Mouse (Mus musculus): Measurements from ENCODE around the gene Gpr156. TPM values are rescaled to one million over a fixed set of nuclear protein-coding genes. Genes with fewer than 3 reads are reported as not detected.

Gpr156 gene
- under 1 TPM; 0.65 to 0.76 TPM for total RNA-seq (2021)

DNA sequence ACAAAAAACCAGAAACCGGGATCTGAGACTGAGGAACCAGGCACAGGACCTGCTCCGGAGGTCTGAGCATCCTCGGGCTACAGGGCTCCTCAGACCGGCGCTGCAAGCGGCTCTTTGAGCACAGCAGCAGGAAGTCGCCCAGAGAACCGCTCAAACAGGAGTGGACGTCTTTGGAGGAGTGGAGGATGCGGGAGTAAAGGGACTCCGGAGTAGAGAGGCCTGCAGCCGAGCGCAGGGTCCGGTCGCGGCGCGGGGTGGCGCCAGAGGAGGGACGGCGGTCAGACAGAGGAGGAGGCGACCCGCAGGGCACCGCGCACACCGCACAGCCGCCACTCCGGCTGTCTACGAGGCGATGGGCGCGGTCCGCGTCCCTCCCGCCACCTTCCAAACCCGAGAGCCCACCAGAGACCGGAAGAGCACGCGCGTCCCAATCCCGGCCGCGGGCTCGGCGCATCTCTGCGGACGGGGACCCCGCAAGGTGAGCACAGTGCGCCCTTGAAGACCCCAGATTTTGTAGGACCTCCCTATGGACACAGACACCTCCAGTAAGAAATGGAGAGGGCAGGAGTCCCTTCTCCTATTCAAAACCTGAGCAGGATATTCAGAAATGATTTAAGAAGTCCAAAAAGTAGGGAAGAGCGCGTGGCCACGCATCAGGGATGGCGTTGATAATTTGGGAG lies at the start of gene Gpr156:
Gene Gpr156, plus strand, starts transcription at position 359 of the 680 bp plus-strand sequence.
- peak; percentile 30 to 34 for DNase-seq

DNA sequence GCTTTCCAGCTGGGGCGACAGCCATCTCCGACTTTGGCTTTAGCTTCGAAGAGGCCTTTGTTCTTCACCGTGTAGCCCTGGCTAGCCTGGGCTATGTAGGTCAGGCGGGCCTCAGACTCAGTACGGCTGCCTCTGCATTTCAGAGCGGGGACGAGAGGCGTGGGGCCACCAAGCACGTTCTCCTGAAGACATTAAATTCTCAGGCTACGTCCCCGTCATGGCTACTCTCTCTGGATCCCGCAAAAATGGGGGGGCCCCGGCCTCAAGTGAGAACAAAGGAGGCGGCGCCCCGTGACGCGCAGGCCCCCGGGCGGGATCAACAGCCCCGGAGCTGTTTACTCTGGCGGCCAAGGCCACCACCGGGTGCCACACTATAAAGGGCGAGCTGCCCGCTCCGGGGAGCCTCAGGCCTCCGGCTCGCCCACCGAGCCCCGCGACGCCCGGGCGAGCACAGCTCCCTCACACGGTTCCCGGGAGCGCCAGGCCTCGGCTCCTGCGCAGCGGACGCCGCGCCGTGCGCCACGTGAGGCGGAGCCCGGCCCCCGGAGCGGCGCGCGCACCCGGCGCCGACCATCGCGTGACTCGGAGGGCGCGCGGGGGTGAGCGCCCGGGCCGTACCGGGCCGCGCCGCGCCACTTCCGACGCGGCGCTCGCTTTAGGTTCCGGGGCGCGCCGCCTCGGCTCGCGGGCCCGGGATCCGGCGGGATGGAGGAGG lies 48.3 kb upstream of the Gpr156 start, which contains the start of gene Lrrc58:
Gene Lrrc58, plus strand, starts transcription at position 599 of the 715 bp plus-strand sequence.
- DNase-seq, result peak; percentile 87 to 88

DNA sequence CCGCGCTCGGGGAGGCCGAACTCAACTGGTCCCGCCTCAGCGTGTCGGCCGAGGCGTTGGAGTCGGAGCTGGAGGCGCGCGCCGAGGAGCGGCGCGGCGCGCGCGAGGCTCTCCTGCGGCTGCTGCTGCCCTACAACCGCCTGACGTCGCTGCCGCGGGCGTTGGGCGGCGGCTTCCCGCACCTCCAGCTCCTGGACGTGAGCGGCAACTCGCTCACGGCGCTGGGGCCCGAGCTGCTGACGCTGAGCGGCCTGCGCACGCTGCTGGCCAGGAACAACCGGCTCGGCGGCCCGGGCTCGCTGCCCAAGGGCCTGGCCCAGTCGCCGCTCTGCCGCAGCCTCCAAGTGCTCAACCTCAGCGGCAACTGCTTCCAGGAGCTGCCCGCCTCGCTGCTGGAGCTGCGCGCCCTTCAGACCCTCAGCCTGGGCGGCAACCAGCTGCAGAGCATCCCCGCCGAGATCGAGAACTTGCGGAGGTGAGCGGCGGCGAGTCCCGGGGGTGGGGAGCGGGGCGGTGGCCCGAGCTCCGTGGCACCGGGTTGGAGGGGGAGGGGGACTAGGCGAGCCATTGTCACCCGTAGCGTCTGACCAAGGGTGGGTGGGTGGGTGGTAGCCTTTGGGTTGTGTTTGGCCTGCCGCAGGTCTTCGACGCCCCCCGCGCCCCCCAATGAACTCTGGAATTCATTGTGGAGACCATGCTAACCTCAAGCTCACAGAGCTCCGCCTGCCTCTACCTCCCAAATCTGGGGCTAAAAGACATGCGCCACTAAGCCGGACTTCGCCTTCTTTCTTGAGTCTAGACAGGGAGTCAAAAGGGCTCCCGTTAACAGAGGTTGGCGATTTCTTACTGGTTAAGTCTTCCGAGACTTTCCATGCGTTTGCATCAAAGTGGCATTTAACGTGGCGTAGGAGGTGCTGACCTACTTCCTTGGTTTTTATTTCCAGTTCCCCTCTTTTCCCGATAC lies 47.5 kb upstream of the Gpr156 start:
- DNase-seq, result peak in 1 of 2 experiments; percentile 15

DNA sequence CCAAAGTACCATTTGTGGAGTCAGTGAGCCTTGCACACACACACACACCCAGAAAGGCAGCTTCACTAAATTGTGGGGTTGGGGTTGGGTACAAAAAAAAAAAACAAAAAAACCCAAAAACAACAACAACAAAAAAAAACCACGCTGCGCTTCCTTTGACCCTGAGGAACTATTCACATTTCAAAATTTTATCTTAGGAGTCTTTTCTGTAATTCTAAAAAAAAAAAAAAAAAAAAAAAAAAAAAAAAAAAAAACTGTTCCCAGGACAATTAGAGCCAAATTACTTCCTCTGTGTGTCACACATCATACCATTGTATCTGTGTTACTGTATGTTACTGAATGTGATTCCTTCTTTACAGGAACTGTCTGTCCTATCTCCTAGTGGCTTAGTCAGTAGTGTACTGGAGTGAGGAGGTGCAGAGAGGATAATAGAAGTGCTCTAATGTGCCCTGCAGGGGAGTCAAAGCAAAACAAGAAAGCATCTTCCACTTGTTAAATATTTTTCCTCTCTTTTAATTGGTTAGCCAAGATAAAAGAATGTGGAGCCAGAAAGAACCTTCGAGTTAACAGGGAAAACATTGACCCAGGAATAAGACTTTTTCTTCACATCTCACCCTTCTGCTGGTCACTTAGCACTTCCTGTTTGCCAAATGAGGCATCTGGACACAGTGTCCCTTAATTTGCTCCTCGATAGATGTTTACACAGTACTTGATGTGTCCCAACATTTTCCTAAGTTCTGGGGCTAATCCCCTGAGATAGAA lies 46.6 kb upstream of the Gpr156 start:
- DNase-seq, result no peak

DNA sequence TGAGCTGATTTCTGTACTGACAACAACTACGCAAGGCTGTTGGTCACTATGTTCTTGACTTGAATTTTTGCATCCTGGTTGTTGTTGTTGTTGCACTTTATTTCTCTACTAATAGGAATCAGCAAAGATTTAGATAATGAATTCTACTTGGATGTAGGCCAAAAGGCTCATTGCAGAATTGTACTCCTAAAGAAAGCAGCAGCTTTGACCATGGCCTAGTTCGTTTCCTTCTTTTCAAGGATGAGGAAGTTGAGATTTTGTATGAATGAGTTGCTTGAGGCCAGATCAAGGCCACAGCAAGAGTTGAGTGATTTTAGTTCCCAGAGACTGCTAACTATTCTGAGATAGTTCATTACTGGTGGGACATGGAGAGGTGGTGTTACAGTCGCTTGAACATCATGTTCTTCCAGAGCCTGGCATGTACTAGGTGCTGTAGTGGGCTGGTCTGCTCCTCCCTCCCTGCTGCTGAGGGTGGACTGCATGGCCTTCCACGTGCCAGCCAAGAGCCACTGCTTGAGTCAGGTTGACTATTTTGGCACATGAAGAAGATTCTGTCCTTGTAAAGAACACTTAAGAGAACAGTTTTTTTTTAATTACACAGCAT lies 45.1 kb upstream of the Gpr156 start:
- peak in 1 of 2 experiments; percentile 28 for DNase-seq

DNA sequence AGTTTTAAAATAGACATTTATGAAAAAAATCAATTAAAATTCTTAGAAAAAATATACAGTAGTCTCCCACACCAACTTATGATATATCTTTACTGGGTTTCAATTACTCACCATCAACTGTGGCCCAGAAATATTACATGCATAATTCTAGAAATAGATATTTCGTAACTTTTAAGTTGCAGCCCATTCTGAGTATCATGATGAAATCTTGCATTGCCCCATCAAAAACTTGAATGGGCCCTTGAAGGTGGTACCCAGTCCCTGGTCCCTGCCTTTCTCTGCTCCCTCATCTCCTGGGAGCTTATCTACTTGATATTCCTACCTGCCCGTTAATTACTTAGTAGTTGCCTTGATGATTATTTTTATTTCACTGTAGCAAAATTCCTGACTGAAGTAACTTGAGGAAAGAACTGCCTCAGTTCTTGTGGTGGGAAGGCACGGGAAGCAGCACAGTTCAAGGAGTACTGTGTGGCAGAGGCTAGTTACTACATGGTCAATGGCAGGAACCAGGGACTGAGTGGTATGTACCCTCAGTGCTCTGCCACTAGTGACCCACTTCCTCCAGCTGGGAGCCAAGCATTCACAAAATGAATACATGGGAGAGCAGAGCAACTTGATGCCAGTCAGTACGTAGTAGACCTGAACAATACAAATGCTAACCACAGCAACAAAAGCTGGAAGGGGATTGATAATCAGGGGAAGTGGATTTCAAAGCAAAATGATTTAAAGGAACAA lies 41.6 kb upstream of the Gpr156 start:
- DNase-seq, result no peak

DNA sequence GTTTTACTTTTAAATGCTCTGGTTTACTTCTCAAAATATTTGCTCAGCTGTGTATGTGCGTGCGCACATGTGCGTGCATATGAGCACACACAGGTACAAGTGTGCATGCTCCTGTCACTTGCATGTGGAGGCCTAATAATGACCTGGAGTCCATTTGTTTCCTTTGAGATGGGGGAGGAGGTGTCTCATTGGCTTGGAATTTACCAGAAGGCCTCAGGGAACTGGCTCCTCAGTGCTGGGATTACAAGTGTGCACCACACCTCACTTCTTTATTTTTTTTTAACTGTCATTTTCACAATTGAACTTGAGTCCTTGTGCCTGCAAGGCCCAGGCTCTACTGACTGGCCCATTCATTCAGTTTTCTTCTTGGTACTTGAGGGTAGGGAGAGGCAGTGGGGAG lies 38.9 kb upstream of the Gpr156 start:
- no peak for DNase-seq

DNA sequence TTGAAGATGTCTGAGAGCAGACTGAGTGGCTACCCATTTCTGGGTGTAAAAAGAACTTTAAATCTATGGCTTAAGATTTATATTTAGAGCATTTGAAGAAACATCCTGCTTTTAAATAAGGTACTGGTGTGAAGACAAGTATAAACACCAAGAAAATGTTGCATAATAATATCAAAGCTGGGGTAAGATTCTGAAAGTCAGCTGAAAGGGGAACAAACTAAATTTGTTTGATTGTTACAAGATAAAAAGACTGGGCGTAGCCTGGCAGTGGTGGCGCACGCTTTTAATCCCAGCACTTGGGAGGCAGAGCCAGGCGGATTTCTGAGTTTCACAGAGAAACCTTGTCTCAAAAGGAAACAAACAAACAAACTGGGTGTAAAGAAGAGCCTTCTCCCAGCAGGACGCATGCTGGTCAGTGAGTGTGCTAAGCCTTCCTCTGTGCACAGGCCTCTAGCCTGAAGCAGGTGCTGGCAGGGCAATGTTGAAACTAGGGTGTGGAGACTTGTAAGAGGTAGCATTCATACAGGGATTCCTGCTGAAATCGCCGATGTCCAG lies 37.3 kb upstream of the Gpr156 start:
- no peak for DNase-seq

DNA sequence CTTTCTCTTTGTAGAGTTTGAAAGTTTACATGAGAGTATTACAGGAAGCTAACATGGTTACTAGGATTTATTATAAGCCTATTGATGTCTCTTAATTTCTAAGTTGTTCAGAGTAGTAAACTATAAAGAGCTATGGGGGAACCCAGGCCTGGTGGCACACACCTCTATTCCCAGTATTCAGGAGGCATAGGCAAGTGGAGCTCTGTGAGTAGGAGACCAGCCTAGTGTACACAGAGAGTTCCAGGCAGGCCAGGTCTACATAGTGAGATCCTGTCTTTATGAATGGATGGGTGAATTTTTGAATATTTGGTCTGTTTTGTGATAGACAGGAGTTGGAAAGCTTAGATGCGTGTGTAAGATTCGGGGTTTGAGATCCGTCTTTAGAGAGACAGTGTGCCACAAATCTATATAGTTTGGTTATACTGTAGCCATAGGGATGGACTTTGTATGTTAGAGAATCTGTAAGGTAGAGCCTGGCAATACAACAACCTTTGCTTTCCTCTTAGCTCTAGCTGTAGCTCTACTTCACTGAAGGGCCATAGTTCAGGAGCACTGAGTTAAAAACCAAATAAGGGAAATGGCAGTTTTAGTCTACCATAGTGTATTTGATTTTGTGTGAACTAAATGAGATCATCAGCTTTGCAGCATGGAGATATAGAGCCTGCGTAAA lies 36.4 kb upstream of the Gpr156 start:
- DNase-seq, result no peak

DNA sequence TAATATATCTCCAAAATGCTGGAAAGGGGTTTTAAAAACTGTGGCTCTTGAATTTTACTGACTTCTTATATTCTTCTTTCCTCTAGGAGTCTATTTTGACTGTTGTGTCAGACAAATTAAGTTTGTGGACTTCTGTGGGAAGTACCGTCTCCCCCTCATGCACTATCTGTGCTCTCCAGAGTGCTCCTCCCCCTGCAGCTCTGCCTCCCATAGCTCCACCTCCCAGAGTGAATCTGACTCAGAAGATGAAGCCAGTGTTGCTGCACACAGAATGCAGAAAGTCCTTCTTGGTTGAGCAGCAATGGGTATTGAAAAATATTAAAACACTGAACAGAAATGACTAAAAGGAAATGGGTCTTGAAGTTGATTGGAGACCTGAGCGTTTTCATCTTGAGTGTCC lies 35.1 kb upstream of the Gpr156 start:
- DNase-seq, result no peak

DNA sequence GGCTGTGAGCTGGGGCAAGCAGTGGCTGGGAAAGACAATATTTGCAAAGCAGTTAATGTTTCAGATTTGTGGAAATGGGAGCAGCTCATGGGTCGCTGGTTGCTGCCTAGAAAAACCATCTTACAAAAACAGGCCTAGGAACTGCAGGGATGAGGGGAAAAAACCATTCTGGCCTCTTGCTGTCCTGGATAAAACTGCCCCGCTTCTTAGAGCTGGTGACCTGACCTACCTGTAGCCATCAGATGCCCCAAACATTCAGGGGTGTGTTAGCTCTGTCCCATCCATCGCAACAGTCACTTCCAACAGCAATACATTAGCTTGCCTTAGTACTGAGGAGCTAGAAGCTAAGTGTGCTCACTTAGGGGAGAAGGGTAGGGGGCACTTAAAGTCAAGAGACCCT lies 27.3 kb upstream of the Gpr156 start:
- DNase-seq, result no peak

DNA sequence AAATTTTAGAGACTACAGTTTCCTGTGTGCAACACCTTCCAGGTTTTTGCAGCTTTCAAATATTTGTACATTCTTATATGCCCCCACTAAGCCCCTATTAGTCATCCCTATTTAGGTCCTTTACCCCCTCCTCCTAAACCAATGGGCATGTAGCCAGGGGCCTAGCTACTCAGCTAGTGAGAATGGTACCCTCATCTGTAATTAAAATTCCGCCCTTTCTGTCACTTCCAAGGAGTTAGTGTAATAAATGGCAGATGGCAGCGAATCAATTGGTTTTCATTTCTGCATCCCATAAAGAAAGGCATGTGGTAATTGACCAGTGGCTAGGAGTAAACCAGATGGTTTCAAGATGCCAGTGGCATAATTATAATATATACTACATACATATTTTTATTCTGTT lies 23.6 kb upstream of the Gpr156 start:
- no peak for DNase-seq

DNA sequence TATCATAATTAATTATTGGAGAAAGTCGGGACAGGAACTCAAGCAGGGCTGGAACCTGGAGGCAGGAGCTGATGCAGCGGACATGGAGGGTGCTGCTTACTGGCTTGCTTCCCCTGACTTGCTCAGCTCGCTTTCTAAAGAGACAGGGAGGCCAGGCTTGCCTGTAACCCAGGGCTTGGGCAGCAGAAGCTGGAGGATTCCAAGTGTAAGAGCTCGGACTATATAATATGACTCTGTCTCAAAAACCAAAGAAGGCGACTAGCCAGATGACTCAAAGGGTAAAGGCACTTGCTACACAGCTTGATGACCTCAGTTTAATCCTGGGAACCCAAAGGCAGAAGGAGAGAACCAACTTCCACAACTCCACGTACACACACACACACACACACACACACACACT lies 22.9 kb upstream of the Gpr156 start:
- no peak for DNase-seq

DNA sequence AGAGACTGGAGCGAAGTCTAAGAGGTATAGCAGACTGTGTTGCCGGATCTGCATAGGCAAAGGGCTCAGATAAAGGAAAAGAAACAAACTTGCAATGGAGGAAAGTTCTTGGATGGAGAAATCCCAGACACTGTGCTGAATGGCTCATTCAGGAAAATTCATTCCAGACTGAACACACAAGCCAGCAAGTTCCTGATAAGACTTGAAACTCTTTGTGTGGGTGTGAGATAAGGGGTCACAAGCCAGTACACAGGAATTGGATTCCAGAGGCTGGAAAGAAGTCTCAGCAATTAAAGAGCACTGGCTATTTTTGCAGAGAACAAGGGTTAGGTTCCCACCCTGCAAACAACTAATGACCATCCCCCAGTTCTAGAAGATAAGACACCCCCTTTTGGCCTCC lies 22.4 kb upstream of the Gpr156 start:
- no peak for DNase-seq

DNA sequence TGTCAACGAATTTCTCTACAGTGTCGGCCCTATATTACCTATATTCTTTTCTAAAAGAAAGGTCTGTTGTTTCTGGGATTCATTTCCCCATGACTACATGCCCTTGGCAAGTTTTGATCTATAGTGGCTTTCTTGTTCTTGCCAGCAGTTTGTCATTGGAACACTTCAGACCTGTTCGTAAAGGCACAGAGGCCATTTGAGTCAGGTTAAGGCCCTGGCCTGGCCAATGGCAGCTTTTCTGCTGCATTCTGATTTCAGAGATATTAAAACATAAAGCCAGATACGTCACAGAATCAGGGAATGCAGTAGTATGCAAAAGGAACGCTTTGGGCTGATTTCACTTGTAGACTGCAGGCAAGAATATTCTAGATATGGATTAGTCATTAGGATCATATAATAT lies 17.5 kb upstream of the Gpr156 start:
- DNase-seq, result no peak

DNA sequence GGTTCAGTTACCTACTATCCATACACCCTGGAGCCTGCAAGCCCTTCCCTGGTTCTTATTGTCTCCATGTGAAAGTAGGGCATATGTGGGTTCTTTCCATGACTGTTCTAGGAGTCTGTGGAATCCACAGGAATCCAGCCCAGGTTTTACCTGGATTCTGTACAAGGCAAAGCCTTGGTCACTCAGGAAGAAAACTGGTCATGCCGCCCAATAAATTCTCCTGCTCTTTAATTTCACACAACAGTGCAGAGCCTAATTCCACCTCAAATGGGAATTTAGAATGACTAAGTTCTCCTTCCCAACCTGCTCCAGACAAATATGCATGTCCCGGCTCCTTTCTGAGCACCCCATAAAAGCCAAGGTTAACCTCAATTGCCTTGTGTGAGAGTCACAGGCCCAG lies 16.9 kb upstream of the Gpr156 start:
- DNase-seq, result no peak

DNA sequence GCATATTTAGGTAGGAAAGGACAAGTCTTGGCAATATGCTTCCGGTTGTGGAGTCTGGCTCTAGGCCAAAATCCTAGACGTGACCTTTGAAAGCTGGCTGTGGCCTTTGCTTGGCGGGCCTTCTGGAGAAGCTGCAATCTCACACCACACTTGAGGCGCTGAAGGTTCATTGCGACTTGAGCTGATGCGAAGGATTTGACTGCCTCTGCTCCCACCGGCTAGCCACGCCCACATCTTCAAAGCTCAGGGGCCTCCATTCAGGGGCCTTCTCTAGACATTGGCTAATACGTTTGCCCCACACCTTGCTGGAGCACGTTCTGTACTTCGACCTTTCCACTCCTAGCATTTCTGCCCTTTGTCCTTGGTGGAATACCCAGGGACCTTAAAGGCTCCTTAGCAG lies 15.0 kb upstream of the Gpr156 start:
- no peak for DNase-seq

DNA sequence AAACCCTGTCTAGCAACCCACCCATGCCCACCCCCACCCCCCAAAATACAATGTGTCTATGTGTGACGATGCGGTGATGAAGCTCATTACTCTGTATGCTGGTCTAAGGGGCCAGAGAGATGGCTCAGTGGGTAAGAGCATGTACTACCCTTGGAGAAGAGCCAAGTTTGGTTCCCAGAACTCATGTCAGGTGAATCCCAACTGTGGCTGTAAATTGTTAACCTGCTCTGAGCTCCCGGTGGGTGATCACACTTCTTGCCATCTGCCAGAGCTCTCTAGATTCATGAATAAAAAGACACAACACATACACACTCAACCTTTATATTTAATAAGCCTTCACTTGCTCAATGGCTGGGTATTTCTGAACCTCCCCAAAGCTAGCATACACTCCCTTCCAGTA lies 9.8 kb upstream of the Gpr156 start:
- DNase-seq, result no peak

DNA sequence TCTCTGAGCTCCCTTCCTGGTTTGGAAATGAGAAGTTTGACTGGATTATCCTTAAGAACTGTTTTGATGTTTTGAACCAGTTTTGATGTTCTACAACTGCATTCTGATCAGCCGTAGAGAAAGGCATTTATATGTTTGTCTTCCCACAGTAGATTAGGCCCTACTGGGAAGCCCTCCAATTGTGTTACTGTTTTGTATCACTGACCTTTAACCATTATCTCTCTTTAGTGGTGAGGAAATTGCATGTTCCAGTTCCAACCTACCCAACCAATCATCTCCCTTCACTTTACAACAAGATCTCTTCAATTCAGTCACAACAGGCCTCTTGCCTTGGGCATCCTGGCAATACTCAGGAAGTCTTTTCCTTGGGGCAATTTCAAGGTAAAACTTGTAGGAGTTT lies 5.2 kb upstream of the Gpr156 start:
- DNase-seq, result no peak

DNA sequence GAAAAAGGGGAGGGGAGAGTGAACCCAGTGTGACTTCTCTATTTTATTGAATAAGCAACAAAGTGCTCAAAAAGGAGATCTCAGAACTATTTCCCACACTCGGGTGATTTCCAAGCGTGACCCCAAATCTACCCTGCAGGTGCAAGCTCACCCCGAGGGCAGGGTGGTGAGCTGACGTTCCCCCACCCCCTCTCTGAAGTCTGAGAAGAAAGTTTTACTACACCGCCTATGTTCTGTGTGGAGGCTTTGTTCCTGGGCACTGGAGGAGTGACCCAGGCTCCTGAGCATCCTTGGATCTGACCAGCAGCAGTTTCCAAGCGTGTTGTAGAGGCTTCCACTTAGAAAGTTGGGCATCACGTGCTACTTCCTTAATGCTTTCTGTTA lies 514 bp downstream of the Gpr156 start:
- DNase-seq, result no peak
